Mouse (Mus musculus): ENCODE results near the gene Rtf1.

DNA sequence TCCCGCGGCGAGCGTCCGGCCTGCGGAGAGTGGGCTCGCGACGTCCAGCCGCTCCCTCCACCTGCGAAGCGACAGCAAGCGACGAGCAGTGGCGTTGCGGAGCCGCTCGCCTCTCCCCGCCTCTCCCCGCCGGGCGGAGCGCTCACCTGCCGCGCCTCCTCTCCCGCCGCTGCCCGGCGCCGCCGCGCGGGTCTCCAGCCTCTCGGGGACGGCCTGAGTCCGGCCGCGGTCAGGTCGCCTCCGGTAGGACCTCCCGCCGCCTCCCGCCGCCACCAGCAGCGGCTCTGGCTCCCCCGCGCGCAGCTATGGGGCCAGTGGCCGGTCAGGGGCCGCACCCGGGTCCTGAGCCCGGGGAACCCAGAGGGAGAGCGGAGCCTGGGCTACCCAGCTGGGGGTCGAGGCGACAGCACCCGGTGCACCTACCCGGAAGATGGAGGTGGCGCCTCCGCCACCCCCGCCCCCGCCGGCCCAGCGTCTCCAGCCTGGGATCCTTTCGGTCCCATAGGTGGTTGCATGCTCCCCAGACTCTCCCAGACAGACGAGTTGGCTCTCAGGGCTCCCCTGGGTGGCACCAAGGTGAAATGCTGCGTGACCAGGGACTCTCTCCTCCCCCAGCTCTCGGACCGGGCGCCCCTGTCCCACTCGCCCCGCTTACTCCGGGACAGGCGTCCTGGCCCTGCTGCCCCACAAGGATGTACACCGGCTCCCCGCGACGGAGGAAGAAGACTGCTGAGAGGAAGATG, 83.4 kb downstream of the Rtf1 start:
- TF ChIP-seq CTCF (IDR thresholded peaks at IDR 0.05; ENCODE audit: borderline replicate concordance, insufficient read depth, low read depth, low read length), result no peak
- TF ChIP-seq POLR2A (IDR thresholded peaks at IDR 0.05; ENCODE audit: borderline replicate concordance, insufficient read depth, low read length), result no peak

All from cerebellum, adult 2 months (tissue).